Mouse (Mus musculus): ENCODE data around the gene Cd300ld2.
"Not testable (repeated sequence)": the region's sequence is repeated elsewhere in the genome, so short reads cannot be mapped to it uniquely, and the experiment has no call there.

- TF ChIP-seq CTCF (IDR thresholded peaks at IDR 0.05; ENCODE audit: borderline replicate concordance, insufficient read depth, low read depth, low read length); POLR2A (IDR thresholded peaks at IDR 0.05; ENCODE audit: borderline replicate concordance, insufficient read depth, low read length): not testable (repeated sequence)
Observed at GRCm38 (mm10) chr11:115026912-115027311, 10.9 kb upstream of the Cd300ld2 start, which contains the start of gene Cd300ld4.

Measured in cerebellum, adult 2 months (tissue).